Mouse (Mus musculus): Measurements from ENCODE around the gene Phgdh.

GRCm38 (mm10) chr3:98319190-98319589 is 20.6 kb downstream of the Phgdh start:
- TF ChIP-seq GATA1 (IDR thresholded peaks at IDR 0.05; ENCODE audit: low read length) (no peak), TAL1 (IDR thresholded peaks at IDR 0.05; ENCODE audit: low read length) (no peak)

Measured in erythroblast, embryonic 14.5 days (primary cell).